Mouse (Mus musculus): ENCODE data around the gene Ndufb7. TPM values are rescaled to one million over a fixed set of nuclear protein-coding genes. Genes with fewer than 3 reads are reported as not detected.
"Not testable (repeated sequence)": the region's sequence is repeated elsewhere in the genome, so short reads cannot be mapped to it uniquely, and the experiment has no call there.

Ndufb7 gene
- 100 to 1,000 TPM; 277 to 291 TPM for polyA plus RNA-seq (2017; shearing (Covaris generic))

DNA sequence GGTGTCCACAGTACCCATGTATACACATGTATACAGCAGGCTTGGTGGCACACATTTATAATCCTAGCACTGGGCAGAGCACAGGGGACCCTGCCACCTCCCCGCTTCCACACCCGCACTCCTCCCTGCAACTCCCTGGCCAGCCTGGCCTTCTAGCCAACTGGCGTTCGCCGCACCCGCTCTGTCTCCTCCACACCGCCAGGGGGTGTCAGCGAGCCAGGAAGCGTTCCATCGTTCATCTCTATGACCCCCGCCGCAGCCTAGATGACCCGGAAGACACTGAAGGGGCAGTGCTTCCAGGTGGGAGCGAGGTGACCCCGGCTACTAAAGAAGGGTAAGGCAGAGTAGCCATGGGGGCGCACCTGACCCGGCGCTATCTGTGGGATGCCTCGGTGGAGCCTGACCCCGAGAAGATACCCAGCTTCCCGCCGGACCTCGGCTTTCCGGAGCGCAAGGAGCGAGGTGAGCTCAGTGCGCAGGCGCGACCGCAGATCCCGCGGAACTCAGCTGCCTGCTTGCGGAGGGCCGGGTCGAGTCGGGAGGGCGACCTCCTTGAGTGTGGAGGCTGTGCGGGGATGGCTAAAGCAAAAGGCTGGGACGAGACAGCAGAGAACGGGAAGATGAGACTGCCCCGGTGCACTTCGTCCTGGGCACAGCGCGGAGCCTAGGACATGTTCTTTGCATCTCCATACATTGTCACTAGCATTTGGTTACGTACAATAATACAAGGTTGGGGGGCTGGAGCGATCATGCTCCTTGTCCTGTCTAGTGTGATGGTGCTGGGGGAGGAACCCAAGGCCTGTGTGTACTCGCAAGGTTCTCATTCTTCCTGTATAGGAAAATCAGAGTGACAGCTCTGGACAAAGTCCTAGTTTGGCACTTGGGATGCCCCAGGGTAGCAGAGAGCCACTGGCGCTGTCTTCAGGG is at the start of gene Ndufb7:
Gene Ndufb7, plus strand, starts transcription at position 203 of the 927 bp plus-strand sequence.
- ATAC-seq: peak; percentile 97

DNA sequence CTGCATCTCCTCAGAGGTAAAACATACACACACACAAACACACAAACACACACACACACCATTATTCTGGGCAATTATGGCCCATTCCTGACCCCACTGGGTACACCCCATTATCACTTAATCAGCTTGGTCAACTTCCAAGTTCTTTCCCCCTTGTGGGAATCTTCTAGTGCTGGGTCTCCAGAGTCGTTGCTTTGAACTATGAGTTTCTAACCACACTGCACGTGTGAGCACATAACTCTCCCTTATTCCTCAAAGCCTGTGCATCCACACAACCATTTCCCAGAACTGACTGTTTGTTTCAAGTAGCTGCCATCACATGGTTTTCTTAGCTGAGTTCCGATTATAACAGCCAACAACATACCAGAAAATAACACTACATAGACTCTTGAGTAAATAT is 46.0 kb upstream of the Ndufb7 start:
- ATAC-seq: no peak

DNA sequence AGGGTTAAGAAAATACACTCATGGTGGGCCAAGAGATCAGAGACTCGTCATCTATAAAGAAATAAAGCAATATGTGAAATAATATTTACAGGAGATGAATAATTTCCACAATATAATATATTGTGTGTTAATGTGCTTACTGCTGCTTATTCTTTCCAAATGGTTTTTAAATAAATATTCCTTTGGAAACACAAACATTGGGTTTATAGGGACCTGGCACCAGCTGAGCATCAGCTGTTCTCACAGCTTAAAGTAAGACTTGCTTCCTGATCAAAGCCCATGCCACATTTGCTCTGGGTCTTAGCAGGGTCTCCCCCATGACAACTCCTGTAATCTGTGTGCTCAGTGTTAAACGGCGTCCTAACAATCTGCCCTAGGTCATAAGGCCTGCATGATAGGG is 45.6 kb upstream of the Ndufb7 start:
- not testable (repeated sequence) for ATAC-seq

DNA sequence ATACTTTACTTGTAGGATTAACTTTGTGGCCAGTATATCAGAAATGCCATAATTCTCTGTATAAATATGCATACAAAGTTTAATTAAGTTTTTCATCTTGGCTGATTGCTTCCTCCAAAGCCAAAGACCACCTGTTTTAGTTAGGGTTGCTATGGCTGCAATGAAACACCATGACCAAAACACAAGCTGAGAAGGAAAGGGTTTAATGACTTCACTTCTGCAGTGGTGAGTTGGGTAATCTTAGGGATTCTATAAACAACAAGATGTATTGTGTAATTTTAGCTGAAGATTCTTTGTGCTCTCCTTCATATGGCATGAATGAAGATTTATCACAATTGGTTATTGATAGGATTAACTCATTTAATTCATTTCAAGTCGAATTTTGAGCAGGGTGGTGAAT is 45.2 kb upstream of the Ndufb7 start:
- ATAC-seq: no peak

DNA sequence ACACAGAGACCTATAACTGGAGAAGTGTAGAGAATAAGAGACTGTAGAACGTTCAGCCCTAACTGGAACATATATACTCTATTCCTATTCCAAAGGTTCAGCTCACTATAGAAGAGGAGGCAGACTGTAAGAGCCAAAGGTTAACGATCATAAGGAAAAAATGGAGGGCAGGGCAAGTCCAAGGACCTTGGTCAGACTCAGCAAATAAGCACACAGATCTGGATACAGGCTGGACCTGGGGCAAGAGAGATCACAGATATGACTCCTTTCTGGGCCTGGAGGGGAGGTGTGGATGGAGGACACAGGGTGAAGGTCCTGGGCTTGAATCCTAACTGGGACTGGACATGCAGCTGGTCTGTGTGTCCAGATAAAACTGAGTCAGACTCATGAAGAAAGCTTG is 31.7 kb upstream of the Ndufb7 start:
- ATAC-seq: no peak

DNA sequence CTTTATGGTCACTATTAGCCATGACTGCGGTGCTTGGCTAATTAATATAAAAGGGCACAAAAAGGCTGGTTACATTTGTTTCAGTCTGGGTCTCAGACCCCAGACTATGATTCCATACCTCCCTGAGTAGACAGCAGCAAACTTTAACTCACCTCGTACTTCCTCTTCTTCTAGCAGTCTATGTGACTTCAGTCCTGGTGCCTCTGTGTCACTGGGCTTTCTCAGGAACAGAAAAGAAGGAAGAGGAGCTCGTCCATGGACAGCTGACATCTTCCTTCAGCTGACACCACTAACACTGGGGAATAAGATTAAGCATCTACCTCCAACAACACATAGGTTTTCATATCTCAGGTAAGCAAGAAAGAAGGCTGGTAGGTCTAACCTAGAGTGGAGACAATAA is 30.7 kb upstream of the Ndufb7 start, which contains the start of gene Olfr370:
Gene Olfr370, plus strand, starts transcription at position 45 of the 400 bp plus-strand sequence.
- ATAC-seq: no peak

DNA sequence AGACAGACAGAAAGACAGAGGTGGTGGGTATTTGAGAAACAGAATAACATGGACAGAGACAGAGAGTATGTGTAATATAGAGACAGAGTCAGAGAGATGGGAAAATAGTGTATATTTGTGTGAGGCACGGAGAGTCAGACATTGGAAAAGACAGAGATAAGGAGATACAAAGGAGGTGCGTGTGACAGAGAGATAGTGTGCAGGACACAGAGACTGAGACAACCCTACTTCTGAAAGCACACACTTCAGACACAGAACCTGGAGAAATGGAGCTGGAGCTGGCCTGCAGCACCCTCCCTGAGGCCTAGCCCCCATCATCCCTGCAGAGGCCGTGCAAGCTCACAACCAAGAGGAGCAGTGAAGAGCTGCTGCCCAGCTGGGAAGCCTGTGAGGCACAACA is 3.8 kb upstream of the Ndufb7 start:
- no peak for ATAC-seq

DNA sequence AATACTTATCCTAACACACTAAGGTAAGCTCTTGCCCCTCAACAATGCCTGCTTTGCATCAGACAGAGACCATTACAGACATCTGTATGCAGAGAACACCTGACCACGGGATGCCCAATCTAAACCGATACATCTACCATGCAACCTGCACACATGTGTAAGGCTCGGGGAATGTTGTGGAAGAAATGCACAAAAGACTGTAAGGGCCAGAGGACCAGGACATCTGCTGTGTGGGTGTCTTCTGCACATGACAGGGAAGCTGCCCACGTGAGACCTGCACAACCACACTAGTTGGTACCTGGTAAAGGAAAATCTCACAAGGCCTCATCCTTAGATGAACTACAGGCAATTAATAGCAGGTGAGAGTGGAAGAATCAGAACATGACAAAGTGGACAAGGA is 3.2 kb upstream of the Ndufb7 start:
- ATAC-seq: no peak

DNA sequence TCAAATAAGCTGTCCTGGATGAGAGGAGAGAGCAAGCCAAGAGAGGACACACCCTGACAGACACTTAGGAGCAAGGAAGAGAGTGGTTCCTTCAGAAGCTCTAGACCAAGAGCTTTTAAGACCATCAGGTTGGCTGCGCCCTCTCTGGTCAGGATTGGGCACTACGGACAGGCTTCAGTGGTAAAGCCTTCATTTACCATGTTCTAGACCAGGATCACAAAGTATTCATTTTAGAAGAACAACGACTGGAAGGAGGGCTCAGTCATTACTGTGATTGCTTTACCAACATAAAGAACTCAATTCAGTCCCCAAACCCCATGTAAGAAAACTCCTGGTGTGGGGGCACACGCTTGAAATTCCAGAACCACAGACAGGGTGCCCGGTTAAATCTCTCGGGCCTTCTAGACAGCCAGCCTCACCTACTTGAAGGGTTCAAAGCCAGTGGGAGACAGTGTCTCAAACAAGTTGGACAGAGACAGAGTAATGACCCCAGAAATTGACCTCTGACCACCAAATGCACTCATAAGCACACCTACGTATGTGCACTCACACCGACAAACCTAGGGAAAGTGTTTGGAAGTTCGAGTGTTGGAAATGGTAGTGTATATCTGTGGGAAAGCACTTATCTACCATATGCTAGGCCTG is 618 bp upstream of the Ndufb7 start:
- no peak for ATAC-seq

DNA sequence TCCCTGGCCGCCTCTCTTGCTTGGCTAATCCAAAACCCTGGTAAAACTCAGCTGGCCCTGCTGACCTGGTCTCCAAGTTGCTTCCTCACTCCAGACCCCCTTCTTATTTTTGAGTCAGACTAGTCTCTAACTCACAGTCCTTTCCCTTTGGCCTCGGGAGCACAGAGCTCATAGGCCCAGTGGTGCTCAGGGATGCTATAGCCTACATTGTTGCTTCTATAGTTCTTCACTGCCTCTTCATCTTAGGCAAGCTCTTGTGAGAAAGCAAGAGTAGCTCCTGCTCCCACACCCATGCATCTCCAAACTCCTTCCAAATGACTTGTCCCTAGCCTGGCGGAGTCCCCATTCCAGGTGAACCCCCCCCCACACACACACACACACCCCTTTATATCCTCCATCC is 1.2 kb downstream of the Ndufb7 start:
- no peak for ATAC-seq

DNA sequence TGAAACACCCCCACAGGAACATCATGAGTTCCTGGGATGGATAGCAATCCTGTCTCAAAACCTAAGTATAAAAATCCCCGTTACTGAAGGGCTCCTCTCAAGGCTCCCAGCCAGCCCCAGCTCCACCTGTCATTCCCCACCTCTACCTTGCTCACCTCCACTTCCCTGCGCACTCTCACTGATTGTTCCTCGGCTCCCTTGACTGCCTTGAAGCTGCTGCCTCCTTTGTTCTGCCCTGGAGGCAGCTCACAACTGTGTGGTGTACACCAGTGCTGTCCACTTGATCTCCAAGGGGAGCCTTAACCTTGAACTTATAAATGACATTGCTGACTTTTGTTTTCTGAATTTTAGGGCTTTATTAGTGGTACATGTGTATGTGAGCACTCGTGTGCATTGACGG is 1.7 kb downstream of the Ndufb7 start:
- ATAC-seq: no peak

DNA sequence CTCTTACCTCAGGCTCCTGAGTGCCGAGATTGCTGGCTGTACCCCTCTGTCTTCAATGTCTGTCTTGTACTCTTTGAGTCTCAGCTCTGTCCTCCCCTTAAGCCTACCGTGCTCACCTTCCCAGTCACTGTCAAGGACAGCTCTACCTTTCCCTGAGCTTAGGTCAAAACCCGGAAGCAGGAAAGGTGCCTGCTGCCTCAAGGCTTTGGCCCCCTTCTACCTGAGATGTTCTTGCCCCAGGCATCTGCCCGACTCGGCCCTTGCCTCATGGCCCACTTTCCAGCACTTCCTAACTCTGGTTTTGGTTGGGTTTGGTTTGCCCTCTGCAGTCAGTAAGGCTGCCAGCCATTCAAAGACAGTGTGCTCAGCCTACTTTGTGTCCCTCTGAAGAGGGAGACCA is 2.3 kb downstream of the Ndufb7 start:
- ATAC-seq: no peak

DNA sequence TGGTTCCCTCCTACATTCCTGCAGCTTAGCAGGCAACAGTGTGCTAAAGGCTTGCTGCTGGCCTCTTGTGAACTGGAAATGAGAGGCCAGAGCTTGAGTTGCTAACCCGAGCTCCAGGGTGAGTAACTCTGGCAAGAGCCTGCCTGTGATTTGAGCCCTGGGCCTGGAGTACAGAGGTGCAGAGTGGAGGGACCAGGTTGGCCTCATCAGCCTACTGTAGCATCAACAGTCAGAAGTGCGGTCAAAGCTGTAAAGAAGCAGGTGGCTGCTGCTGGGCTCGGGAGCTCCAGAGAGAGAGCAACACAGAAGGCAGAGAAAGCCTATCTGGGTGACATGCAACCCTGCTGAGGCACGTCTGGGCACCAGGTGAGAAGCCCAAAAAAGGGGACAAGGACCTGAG is 2.7 kb downstream of the Ndufb7 start:
- ATAC-seq: no peak

DNA sequence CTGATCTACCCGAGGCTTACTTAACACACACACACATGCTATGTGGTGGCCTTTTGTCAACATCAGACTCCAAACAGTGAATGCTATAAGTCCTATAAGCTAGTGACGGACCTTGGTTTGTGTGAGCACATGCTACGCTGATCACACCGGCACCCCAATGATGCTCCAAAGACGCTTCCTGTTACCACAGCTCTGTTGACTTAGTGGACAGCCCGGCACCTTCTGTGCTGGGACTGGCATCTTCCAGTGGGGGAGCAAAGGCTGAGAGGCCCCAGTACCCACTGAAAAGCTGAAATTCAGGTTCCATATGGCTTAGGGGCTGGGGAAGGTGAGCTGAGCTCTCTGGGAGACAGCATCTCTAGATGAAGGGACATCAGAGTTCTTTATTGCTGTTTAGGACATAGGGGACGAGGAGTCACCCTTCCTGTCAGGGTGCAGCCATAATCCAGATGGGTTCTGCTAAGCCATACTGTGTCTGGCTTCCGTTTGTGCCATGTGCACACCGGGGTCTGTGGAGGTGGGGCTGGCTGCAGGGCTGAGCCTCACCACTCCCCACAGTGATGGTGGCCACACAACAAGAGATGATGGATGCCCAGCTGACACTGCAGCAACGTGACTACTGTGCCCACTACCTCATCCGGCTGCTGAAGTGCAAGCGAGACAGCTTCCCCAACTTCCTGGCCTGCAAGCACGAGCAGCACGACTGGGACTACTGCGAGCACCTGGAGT is 4.0 kb downstream of the Ndufb7 start:
- no peak for ATAC-seq

DNA sequence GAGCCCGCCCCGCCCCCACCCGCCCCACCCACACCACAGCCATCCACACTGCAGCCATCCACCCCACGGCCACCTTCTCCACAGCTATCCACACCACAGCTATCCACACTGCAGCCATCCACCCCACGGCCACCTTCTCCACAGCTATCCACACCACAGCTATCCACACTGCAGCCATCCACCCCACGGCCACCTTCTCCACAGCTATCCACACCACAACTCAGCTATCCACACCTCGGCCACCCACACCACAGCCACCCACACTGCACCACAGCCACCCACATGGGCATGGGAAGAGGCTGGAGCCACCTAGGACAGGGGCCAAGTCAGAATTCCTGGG is 4.5 kb downstream of the Ndufb7 start:
- not testable (repeated sequence) for ATAC-seq

DNA sequence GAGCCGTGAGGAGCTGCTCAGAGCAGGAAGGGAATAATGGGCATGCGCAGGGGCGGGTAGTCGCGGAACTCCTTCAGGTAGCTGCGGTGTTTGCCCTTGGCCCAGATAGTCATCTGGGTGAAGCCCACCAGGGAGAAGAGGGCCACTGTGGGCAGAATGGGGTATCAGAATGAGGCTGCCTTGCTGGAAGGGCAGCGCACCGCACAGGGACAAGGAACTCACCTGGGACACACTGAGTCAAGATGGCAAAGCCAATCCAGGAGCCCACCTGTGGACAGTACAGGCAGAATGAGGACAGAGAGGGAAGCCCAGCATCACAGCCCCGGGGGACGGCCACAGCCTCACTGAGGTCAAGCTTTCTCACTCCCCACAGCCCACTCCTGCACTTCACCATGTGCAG is 5.3 kb downstream of the Ndufb7 start:
- ATAC-seq: no peak

DNA sequence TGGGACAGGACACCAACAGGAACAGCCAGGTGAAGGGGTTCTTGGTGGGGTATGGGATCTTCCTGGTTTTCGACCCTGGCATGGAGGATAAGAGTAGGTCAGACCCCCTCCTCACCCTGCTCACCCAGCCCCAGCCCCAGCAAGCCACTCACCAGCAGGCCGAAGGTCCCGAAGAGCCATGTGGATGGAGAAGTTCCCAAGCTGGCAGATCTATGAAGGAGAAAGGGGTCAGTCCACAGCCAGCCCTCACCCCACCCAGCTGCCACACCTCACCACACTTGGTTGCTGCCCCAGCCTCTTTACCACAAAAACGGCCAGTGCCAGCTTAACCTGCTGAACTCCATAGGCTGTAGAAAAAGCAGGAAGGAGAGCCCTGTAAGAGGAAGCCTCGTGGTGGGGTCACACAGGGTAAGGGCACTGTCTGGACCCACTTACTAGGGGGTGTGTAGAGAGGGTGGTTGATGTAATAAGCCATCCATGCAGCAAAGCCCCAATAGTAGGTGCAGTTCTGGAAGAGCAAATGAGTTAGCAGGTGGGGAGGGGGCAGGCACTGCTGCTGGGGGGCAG is 5.9 kb downstream of the Ndufb7 start:
- ATAC-seq: no peak

DNA sequence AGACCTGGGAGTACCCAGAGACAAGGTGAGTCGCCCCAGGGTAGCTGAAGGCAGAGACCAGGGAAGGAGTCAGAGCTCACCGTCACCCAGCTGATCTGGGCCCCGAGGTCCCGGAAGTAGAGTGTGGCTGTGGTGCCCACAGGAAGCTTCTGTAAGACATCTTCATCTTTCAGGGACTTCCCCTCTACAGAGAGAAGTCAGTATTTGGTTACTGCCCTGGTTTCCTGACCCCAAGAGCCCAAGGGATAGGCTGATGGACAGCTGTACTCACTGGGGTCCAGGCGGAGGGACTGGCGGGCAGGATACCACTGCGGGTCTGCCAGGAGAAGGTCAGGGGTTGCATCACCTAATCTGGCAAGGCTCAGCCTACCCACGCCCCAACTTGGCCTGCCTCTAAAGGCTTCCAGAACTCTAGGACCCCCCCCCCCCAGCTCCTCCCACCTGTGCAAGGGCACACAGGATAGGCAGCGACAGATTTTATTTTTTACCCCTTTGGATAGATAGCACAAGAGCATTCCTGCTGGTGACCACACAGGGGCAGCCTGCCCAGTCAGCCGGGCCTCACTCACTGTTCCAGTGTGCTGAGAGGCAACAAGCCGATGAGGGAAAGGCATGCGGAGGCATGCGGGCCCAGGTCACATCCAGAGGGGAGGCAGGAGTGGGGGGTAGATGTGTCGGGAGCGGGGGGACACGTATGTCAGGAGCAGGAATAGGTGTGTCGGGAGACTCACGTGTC is 6.8 kb downstream of the Ndufb7 start:
- ATAC-seq: peak; percentile 99

DNA sequence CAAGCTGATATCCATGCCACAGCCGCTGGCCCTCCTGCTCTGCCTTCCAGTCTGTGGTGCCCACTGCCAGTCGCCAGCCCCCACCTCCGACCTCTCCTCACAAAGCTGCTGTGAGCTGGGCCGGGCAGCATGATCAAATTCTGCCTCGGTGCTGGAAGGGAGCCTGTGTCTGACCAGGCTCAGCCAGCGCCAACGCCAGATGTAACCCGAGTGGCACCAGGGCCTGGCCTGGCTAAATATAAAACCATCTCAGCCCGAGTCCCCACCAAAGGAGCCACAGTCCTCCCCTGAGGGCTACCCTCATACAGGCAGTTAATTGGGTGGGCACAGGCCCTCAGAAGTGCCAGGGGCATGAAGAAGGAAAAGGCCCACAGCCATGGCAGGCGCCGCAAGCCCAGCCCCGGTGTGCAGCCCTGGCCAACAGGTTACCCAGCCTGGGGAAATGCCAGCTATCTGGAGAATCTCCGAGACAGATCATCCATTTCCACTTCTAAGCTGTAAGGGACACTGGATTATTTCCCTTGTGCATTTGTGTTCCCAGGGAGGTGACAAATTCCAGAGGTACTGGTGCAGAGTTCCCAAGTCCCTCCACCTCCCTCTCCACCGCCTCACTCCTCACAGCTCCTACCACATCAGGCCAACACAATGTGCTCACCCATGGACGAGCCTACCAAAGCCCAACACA is 8.3 kb downstream of the Ndufb7 start:
- ATAC-seq: no peak

DNA sequence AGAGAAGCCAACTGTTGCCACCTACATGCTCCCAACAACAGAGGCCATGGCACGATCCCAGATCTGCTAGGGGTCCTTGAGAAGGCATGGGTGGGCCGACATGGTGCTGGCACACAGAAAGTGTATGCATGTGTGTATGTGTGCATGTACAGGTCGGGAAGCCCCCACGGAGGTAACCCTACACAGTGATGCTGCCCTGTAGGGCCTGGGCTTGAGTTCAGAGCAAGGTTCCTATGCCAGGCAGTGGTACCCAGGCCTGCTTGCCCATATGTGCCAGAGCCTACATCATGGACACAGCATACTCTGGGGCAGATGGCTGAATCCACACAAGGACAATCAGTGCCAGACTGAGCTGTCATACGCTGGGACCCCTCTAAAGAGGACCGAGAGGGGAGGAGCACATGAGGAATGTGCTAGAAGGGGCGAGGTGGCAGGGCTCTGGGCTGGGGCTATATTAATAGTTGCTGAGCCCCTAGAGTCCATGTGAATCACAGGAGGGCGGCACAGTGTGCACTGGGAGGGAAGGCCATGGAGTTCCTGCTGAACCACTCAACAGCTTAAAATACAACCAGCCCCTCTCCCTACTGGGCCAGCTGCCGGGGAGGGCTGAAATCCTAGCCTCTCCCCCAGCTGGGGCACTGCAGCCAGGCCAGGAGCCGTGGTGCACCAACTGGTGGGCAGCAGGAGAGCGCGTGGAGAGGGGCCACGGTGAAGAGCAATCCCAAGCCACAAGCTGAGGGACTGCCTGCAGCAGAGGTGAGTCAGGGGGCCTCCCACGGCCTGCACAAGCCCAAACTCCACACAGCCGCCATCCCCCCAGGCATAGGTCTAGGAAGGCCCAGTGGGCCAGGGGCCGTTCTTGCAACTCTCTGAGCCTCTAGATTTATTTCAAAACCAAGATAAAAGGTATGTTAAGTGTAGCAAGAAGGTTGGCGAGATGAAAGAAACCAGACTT is 9.4 kb downstream of the Ndufb7 start:
- no peak for ATAC-seq

DNA sequence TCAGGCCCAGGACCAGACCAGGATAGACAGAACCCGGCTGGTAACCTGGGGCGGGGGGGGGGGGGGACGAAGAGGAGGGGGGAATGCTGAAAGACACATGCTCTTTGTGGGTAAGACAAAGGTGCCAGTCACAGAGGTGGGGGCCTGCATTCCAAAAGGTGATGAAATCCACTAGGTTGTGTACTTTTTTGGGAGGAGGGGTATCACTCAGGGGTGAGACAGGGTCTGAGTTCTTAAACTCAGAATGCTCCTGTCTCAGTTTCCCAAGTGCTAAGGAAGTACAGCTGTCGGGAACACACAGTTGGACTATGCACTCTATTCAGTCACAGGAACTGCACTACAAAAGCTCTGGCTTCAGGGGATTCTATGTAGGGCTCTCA is 10.0 kb downstream of the Ndufb7 start:
- ATAC-seq: no peak

Measured in CD4-positive, CD25-positive, alpha-beta regulatory T cell, adult 4 months (primary cell).